Mouse (Mus musculus): Measurements from ENCODE around the gene Fam131a. TPM values are rescaled to one million over a fixed set of nuclear protein-coding genes. Genes with fewer than 3 reads are reported as not detected.

Gene Fam131a
- polyA plus RNA-seq, 1 experiment: 1.5 TPM

DNA sequence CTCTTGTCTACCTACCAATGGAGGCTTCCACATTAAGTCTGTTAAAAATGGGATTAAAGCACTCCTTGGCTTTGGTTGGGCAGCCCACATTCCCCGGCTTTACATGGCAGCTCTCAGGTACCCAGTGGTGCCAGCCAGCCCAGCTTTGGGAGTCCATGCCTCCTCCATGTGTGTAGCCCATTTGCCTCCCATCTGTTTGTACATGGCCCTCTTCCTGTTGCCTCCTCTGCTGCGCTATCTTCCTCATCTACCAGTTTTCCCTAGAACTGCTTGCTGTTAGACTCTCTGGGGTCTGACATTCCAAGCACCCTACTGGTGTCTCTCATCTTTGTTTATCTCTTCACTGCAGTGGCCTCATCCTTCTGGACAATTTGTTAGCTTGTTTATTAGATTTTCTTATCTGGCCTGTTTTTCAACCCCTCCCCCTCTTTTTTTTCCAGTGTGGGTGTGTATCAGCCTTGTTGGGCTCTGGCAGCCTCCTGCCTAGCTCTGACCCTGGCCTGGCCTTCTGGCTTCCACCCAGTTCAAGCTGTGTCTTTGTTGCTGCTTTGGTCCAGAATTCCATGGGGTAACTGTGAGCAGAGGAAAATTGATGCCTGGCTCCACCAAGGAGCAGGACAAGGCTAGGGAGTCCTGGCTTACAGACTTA is 13.5 kb downstream of the Fam131a start:
- Histone ChIP-seq H3K27ac (replicated peaks; ENCODE audit: low read depth, low read length) (no peak overlapping the region), H3K4me3 (ENCODE audit: insufficient read depth, low read depth, low read length) (no peak overlapping the region), H3K4me1 (ENCODE audit: control insufficient read depth, insufficient read depth, insufficient read length, low read length) (no peaks in the 10 kb centered on the region)

DNA sequence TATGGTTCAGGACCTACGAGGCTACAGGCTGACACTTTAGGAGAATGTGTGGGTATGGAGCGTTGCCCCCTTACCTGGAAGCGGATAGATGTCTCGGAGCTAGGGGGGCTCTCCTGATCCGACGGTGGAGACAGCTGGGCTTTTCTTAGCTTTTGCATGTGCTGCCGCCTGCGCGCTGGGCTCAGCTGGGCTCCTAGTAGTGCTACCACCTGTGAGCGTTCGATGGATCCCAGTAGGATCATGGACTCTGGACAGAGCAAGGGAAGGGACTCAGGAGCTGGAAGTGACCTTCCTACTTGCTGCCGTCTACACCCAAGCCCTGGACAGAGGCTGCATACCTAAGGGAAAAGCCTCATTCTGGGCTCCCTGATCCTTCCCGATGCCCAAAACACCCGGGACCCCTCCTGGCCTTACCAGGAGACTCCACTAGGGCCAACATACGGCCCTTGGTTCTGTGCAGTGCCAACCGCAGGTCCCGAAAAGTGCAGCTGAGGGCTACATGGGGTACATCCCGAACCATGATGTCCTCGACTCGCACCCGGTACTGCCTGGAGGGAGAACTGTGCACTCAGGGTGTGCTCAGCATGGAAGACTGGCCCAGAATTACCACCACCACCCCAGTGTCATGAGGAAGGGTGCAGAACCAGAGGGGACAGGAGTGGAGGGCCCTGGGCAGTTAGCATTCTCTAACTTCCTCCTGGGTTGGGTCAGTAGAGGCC is 15.3 kb downstream of the Fam131a start:
- Histone ChIP-seq H3K27ac (replicated peaks; ENCODE audit: low read depth, low read length) (no peak overlapping the region), H3K4me3 (ENCODE audit: insufficient read depth, low read depth, low read length) (no peak overlapping the region)

GRCm38 (mm10) chr16:20708939-20709734 is 16.1 kb downstream of the Fam131a start:
- no peaks in the 10 kb centered on the region for H3K4me1 ChIP-seq (ENCODE audit: control insufficient read depth, insufficient read depth, insufficient read length, low read length)
- H3K4me3 ChIP-seq (ENCODE audit: insufficient read depth, low read depth, low read length): no peak overlapping the region
- H3K27ac ChIP-seq (replicated peaks; ENCODE audit: low read depth, low read length): no peak overlapping the region

More for the DNA sequence above, 15.3 kb downstream of the Fam131a start:
- no peaks in the 10 kb centered on the region for H3K4me1 ChIP-seq (ENCODE audit: control insufficient read depth, insufficient read depth, insufficient read length, low read length)

DNA sequence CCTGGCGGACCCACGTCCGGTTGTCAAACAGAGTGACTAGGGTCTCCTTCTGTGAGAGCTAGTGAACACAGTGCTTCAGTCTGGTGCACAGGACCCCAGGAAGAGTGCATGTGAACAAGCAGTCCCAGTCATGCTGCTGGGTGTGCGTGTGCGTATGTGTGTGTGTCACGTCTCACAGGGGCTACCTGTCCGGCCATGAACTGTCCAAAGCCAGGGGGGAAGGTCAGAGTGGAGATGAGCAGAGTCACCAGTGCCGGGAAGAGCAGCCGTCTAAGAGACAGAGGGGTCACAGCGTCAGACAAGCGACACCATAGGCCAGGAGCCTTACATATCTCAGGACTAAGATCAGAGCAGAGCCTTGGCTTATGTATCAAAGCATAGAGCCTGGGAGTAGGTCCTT is 17.3 kb downstream of the Fam131a start:
- Histone ChIP-seq H3K27ac (replicated peaks; ENCODE audit: low read depth, low read length) (no peak overlapping the region), H3K4me3 (ENCODE audit: insufficient read depth, low read depth, low read length) (no peak overlapping the region), H3K4me1 (ENCODE audit: control insufficient read depth, insufficient read depth, insufficient read length, low read length) (no peaks in the 10 kb centered on the region)

GRCm38 (mm10) chr16:20710810-20711209 is 17.8 kb downstream of the Fam131a start:
- Histone ChIP-seq H3K4me1 (ENCODE audit: control insufficient read depth, insufficient read depth, insufficient read length, low read length) (no peaks in the 10 kb centered on the region), H3K27ac (replicated peaks; ENCODE audit: low read depth, low read length) (no peak overlapping the region), H3K4me3 (ENCODE audit: insufficient read depth, low read depth, low read length) (no peak overlapping the region)

DNA sequence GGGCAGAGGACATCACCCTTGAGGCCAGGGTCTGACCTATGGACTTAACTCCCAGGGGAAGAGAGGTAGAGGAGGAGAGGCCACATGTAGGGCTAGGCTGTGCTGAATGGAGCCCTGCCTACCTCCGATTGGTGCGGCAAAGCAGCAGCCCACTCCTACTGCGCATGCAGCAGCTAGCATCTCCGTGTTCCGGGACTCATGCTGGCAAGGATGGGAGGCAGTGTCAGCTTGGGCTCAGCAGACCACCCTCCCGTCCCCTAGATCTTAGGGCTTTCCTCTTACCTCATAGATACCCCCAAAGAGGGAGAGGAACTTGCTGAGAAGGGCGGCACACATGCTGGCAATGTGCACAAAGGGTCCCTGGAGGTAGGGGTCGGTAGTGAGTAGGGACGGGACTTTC is 19.1 kb downstream of the Fam131a start:
- Histone ChIP-seq H3K4me3 (ENCODE audit: insufficient read depth, low read depth, low read length) (no peak overlapping the region), H3K27ac (replicated peaks; ENCODE audit: low read depth, low read length) (no peak overlapping the region), H3K4me1 (ENCODE audit: control insufficient read depth, insufficient read depth, insufficient read length, low read length) (no peaks in the 10 kb centered on the region)

DNA sequence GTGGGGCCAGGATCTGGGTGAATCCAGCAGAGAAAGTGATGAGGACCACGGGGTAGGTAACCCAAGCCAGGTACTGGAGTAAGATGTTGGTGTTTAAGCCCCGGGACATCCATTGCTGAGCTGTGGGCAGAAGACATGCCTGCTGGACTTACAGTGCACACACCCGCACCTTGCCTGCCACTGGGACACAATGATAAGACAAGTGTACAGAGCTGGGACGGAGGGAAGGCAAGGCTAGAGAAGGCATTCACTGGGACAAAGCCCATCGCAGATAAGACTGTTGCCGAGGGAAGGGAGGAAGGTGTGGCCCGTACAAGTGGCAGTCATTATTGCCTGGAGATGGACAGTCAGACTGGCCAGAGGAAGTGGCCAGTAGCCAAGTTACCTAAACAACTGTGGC is 19.8 kb downstream of the Fam131a start:
- Histone ChIP-seq H3K4me3 (ENCODE audit: insufficient read depth, low read depth, low read length) (no peak overlapping the region), H3K27ac (replicated peaks; ENCODE audit: low read depth, low read length) (no peak overlapping the region)

DNA sequence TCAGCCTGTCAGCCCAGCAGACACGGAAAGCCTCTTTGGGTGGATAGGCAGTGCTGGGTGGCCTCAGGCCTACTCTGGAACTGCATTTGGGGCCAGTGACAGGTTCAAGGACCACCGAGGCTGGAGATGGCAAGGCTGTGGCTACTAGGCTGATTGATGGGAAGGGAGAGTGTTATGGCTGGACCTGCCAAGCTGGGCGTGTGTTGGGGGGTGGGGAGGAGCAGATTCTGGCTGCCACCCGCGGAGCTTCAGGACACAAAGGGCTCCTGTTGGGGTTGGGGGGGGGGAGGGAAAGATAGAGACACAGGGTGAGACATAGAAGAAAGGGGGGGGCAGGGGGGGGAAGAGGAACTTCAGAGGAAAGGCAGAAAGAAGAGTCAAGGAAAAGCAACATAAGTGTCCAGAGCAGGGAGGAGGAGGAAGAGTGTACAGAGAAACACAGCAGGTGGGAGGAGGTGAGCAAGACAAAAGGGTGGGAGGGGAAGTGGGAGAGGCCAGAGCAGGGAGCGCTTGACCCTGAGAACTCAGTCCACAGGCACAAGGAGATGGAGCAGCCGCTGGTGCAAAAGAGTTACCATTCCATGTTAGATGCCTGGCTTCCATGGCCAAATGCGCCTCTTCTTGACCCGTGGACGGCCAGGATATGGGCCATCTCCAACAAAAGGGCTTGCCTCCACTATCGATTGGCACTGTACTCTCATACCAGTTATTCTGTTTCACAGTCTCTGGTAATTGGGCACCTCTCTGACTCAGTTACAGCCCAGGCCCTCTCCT is 21.5 kb downstream of the Fam131a start:
- no peak overlapping the region for H3K27ac ChIP-seq (replicated peaks; ENCODE audit: low read depth, low read length)
- H3K4me3 ChIP-seq (ENCODE audit: insufficient read depth, low read depth, low read length): no peak overlapping the region
- no peaks in the 10 kb centered on the region; the same call in 1 of the 2 replicates for H3K4me1 ChIP-seq (ENCODE audit: control insufficient read depth, insufficient read depth, insufficient read length, low read length)

More for the DNA sequence above, 19.8 kb downstream of the Fam131a start:
- no peaks in the 10 kb centered on the region for H3K4me1 ChIP-seq (ENCODE audit: control insufficient read depth, insufficient read depth, insufficient read length, low read length)

DNA sequence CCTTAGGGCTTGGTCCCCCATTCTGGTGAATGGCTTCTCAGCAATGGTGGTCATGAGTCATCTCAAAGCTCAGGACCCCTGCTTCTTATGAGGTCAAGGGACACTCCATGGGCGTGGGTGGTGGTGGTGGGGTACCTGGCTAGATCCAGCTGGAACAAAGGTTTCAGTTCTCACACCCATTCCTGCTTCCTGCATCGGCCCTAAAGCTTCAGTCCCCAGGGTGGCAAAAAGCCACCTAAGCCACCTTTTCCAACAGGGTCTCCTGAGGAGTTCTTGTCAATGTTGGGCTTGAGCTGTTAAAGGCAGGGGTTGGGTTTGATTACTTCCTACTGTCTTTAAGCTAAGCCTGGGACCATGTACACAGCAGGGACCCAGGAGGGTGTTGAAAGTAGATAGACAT is 22.1 kb downstream of the Fam131a start:
- H3K4me1 ChIP-seq (ENCODE audit: control insufficient read depth, insufficient read depth, insufficient read length, low read length): no peaks in the 10 kb centered on the region; the same call in 1 of the 2 replicates
- H3K27ac ChIP-seq (replicated peaks; ENCODE audit: low read depth, low read length): no peak overlapping the region
- H3K4me3 ChIP-seq (ENCODE audit: insufficient read depth, low read depth, low read length): peak overlapping the region; percentile 65; the same call in 1 of the 2 replicates

DNA sequence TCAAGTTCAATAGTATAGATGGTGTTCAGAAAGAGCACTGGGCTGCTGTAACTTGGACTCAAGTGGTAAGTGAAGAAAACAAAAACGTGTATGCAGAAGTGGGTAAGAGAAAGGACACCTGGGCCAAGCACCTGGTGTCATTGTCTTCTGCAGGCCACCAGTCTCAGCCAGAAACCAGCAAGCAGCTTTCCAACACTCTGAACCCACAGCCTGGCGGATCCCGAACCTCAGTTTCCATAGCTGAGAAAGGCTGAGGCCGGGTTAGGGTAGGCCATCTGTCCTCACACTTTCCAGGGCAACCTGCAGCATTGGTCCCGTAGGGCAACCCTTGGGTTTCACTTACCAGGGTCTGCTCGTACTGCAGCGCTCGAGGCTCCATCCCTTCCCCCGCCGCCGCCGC is 22.5 kb downstream of the Fam131a start:
- Histone ChIP-seq H3K4me3 (ENCODE audit: insufficient read depth, low read depth, low read length) (peak overlapping the region; percentile 65), H3K27ac (replicated peaks; ENCODE audit: low read depth, low read length) (no peak overlapping the region)

DNA sequence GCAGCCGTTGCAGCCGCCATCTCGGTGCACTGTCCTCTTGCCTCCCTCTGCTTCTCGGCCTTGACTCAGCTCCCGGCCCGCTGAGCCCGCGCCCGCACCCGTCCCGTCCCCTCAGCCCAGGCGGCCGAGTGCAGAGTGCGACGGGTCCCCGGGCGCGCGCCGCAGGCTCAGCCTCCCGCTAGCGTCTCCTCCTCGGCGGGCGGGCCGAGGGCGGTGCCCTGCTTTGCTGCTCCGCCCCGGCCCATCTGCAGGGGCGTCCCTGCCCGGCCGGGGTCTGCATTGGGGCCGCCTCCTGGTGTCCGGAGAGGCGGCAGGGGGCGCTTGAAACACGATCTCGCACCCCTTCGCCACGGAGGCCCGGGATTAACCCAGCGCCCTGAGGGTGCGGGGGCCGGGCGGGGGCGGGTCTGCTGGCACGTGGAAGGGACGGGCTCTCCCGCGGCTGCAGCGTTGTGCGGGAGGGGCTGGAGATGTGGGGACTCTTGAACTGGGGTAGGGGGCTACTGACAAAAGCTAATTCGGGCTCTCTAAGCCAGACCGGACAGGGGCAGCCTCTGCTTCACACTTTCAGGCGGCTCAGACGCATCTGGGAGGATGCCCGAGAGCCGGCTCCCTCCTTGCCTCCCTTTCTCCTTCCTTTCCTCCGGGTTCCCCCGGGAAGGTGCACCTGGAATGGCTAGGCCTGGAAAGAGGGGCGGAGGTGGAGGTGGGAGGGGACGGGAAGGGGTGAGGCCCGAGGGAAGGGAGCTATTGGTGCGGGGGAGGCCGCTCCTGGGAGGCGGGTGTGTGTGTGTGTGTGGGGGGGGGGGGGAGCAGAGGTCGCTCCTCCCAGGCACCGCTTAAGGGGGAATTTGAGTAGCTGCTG is 23.2 kb downstream of the Fam131a start:
- H3K4me1 ChIP-seq (ENCODE audit: control insufficient read depth, insufficient read depth, insufficient read length, low read length): no peaks in the 10 kb centered on the region; the same call in 1 of the 2 replicates
- H3K4me3 ChIP-seq (ENCODE audit: insufficient read depth, low read depth, low read length): peak overlapping the region; percentile 65

More for the DNA sequence above, 22.5 kb downstream of the Fam131a start:
- H3K4me1 ChIP-seq (ENCODE audit: control insufficient read depth, insufficient read depth, insufficient read length, low read length): no peaks in the 10 kb centered on the region; the same call in 1 of the 2 replicates

DNA sequence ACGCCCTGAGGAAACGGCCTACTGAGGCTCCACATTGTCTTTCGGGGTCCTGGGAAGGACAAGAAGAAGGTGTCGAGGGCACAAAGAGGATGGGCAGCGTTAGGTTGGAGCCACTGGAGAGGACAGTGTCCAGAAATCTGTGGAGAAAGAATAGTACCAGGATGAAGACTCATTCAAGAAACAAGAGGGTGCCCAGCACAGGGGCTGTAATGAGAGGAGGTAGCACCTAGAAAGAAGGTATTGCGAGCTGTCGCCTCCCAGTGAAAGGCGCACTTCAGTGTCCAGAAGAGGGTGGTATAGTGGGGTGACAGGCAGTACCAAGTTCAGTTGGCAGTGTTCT is 23.8 kb downstream of the Fam131a start:
- H3K4me1 ChIP-seq (ENCODE audit: control insufficient read depth, insufficient read depth, insufficient read length, low read length): no peaks in the 10 kb centered on the region; the same call in 1 of the 2 replicates
- H3K4me3 ChIP-seq (ENCODE audit: insufficient read depth, low read depth, low read length): peak overlapping the region; percentile 60
- peak overlapping the region; percentile 68 for H3K27ac ChIP-seq (replicated peaks; ENCODE audit: low read depth, low read length)

More for the DNA sequence above, 23.2 kb downstream of the Fam131a start:
- peak overlapping the region; percentile 68 for H3K27ac ChIP-seq (replicated peaks; ENCODE audit: low read depth, low read length)

GRCm38 (mm10) chr16:20717181-20717977 is 24.3 kb downstream of the Fam131a start, which contains the start of the genes Polr2h and Clcn2:
Gene Polr2h (plus strand): TSS chr16:20717665.
Gene Clcn2 (minus strand): TSS chr16:20717746.
- H3K4me1 ChIP-seq (ENCODE audit: control insufficient read depth, insufficient read depth, insufficient read length, low read length): no peaks in the 10 kb centered on the region; the same call in 1 of the 2 replicates
- H3K27ac ChIP-seq (replicated peaks; ENCODE audit: low read depth, low read length): peak within 1 kb of the TSS; percentile 72
- H3K4me3 ChIP-seq (ENCODE audit: insufficient read depth, low read depth, low read length): peak within 1 kb of the TSS; percentile 75

Data from brown adipose tissue, adult 24 weeks (tissue).